25 mouse cellular contexts compared by ENCODE assay signal in genomic region chr10:84612281-84612680, GRCm38 (mm10). TPM values are rescaled to one million over a fixed set of nuclear protein-coding genes. Genes with fewer than 3 reads are reported as not detected.
A peak's percentile ranks its signal among the peaks of the same experiment; 100 is the strongest.
DNase-seq lines count a peak whose midpoint lies in the region; ATAC-seq lines count a peak whose summit lies in the region.
"Had no signal": no experiment of that assay in that cellular context is flagged by ENCODE, and none has a peak within 500 bp of the region (broad histone marks: within the 10 kb centered on the region; RNA-seq: fewer than 3 reads in every experiment).

No protein-coding gene starts in this region.

- H3K9ac ChIP-seq in heart, embryonic 13.5 days: no peak overlapping the region
- H3K9ac ChIP-seq: forebrain, postnatal 0 days; hindbrain, embryonic 15.5 days; liver, embryonic 13.5 days; stomach, embryonic 15.5 days had no signal

- ATAC-seq in heart, embryonic 13.5 days (ENCODE audit: extremely low read depth, insufficient number of reproducible peaks, low FRiP score, low TSS enrichment): no peak
- ATAC-seq in megakaryocyte, adult 5-6 weeks (ENCODE audit: poor library complexity, severe bottlenecking): no peak
- ATAC-seq: forebrain, postnatal 0 days; midbrain, embryonic 16.5 days had no signal

- no peaks in the 10 kb centered on the region for H3K9me3 ChIP-seq in heart, embryonic 13.5 days
- no peaks in the 10 kb centered on the region for H3K9me3 ChIP-seq in megakaryocyte, embryonic 14.5 days
- H3K9me3 ChIP-seq: forebrain, embryonic 10.5 days; hindbrain, embryonic 15.5 days; liver, embryonic 13.5 days; midbrain, embryonic 10.5 days; stomach, embryonic 15.5 days had no signal

- no peak overlapping the region for H3K4me3 ChIP-seq in heart, embryonic 13.5 days
- peak overlapping the region; percentile 13 for H3K4me3 ChIP-seq in megakaryocyte, embryonic 14.5 days (replicated peaks)
- H3K4me3 ChIP-seq: forebrain, embryonic 10.5 days; hindbrain, embryonic 15.5 days; left cerebral cortex, adult 2 months; liver, embryonic 13.5 days; midbrain, embryonic 10.5 days; stomach, embryonic 15.5 days had no signal

- intact Hi-C loops in heart, postnatal 14 days (cut with DNase I): no loop called here

- no peaks in the 10 kb centered on the region for H3K27me3 ChIP-seq in heart, embryonic 13.5 days (replicated peaks)
- peaks cover 2% of the 10 kb centered on the region for H3K27me3 ChIP-seq in megakaryocyte, embryonic 14.5 days (replicated peaks)
- H3K27me3 ChIP-seq: hindbrain, embryonic 15.5 days; liver, embryonic 13.5 days; stomach, embryonic 15.5 days had no signal

- 72% methylated on average over 2 of the region's 2 CpGs for WGBS in heart, embryonic 13.5 days

- DNase-seq in adrenal gland, adult (ENCODE audit: inconsistent age in 2 of 2, low spot score in 1 of 2): peak; percentile 77 to 88
- DNase-seq in adrenal gland, adult 18-20 months (ENCODE audit: low spot score in 2 of 2): no peak
- no peak for DNase-seq in heart, postnatal 14 days
- DNase-seq in cerebellum, postnatal 25 days: no peak
- DNase-seq: cerebellum, adult 11 months; cerebellum, adult 9-11 months; forebrain, postnatal 0 days; gastrocnemius, postnatal 14 days; kidney, adult 8-10 months; kidney, postnatal 10 days; liver, embryonic 13.5 days; lung, adult 2 months; lung, postnatal 36 days; right cerebral cortex, adult 18-20 months; right cerebral cortex, postnatal 4 days; thymus, postnatal 25 days had no signal

- H3K4me1 ChIP-seq in heart, embryonic 13.5 days: peaks cover 61% of the 10 kb centered on the region
- peaks cover 44% of the 10 kb centered on the region for H3K4me1 ChIP-seq in megakaryocyte, embryonic 14.5 days
- H3K4me1 ChIP-seq: hindbrain, embryonic 15.5 days; stomach, embryonic 15.5 days had no signal

- peak overlapping the region; percentile 84 for H3K27ac ChIP-seq in heart, embryonic 13.5 days (replicated peaks)
- H3K27ac ChIP-seq: forebrain, embryonic 10.5 days; hindbrain, embryonic 15.5 days; left cerebral cortex, adult 2 months; liver, embryonic 13.5 days; midbrain, embryonic 10.5 days; stomach, embryonic 15.5 days had no signal

- peaks cover 20% of the 10 kb centered on the region for H3K36me3 ChIP-seq in heart, embryonic 13.5 days
- H3K36me3 ChIP-seq in megakaryocyte, embryonic 14.5 days (replicated peaks; ENCODE audit: low read length): peaks cover 69% of the 10 kb centered on the region
- H3K36me3 ChIP-seq: forebrain, embryonic 10.5 days; liver, embryonic 13.5 days; midbrain, embryonic 10.5 days; stomach, embryonic 15.5 days had no signal

- H3K4me2 ChIP-seq in heart, embryonic 13.5 days: 0 out of 2 replicates have a peak overlapping the region, but pooled peaks have one; percentile 20
- H3K4me2 ChIP-seq: hindbrain, embryonic 15.5 days; liver, embryonic 13.5 days; stomach, embryonic 15.5 days had no signal

RNA-seq across cellular contexts. Expression of gene Polr3b, which starts 9.8 kb away (rescaled TPM):
- total RNA-seq in adrenal gland, adult 18-20 months (2021): 10 to 100 TPM; 15.3 to 28.2 TPM
- polyA plus RNA-seq in heart, embryonic 13.5 days (2015; fragmentation: Nextera tagmentation; extraction: Ambion mirVana): 9.4 and 10.7 TPM in 2 replicates
- 10 to 100 TPM; 11.7 to 12.1 TPM for total RNA-seq in heart, postnatal 14 days (2021)
- polyA plus RNA-seq in megakaryocyte, embryonic 14.5 days (2012; ENCODE audit: insufficient read depth, low replicate concordance): 3.2 TPM in 1 of 2 replicates, not detected in the other
- total RNA-seq in megakaryocyte, adult 5-6 weeks (2015): 20.0 and 20.1 TPM in 2 replicates
- total RNA-seq in megakaryocyte, adult 5-6 weeks (2017): 26.3 and 28.7 TPM in 2 replicates

RNA-seq across cellular contexts. Expression of gene Tcp11l2, which starts 35.9 kb away (rescaled TPM):
- 10 to 100 TPM; 28.1 to 40.9 TPM for total RNA-seq in adrenal gland, adult 18-20 months (2021)
- polyA plus RNA-seq in heart, embryonic 13.5 days (2015; fragmentation: Nextera tagmentation; extraction: Ambion mirVana): 27.9 and 30.6 TPM in 2 replicates
- total RNA-seq in heart, postnatal 14 days (2021): 100 to 1,000 TPM in 1 of 2 experiments, 10 to 100 TPM in 1; 96.1 to 120 TPM
- polyA plus RNA-seq in megakaryocyte, embryonic 14.5 days (2012; ENCODE audit: insufficient read depth, low replicate concordance): 0.15 TPM in 1 of 2 replicates, not detected in the other
- 54.8 and 59.3 TPM in 2 replicates for total RNA-seq in megakaryocyte, adult 5-6 weeks (2015)
- 29.7 and 36.1 TPM in 2 replicates for total RNA-seq in megakaryocyte, adult 5-6 weeks (2017)

Comparison
In these comparisons a context has a peak if more than half of its experiments do, and no peak if none do; other contexts are left out.
1. DNase-seq: peak in adrenal gland, adult (2 of 2); none in adrenal gland, adult 18-20 months (0 of 2), heart, postnatal 14 days (0 of 2) and cerebellum, postnatal 25 days (0 of 2).